Mouse (Mus musculus): Measurements from ENCODE around the gene Shroom2. TPM values are rescaled to one million over a fixed set of nuclear protein-coding genes. Genes with fewer than 3 reads are reported as not detected.

The Shroom2 gene
- not detected in 2 replicates for polyA plus RNA-seq (2012; ENCODE audit: low replicate concordance)

DNA sequence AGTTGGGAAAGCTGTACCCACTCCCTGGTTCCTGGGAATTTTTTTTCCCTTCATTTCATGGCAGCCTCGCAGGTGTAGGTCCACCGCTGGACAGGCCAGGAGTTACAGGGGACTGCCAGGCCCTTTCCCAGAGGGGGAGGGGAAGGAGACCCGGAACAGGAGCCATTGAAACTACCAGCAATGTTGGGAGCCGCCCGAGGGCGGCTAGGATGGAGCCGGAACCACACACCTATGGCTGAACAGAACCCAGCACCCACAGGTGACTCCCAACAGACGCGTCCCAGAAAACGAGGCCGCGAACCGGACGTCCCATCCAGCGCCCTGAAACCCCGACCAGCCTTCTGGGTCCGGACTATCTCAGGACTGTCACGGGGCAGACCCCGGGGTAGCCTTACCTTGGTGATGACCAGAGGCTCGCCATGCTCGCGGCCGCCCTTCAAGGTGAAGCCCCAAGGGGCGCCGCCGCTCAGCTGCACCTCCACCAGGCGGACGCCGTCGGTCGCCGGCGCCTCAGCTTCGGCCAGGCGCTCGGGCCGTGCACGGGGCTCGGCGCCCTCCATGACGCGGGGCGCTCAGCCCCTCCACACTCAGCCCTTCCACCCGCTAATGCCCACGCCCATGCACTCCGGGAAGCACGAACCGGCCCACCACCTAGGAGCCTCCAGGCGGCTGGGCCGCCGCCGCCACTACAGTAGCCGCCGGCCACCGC lies at the start of gene Shroom2:
Shroom2 (minus strand) TSS at position 575 of the 709 bp plus-strand sequence.

DNA sequence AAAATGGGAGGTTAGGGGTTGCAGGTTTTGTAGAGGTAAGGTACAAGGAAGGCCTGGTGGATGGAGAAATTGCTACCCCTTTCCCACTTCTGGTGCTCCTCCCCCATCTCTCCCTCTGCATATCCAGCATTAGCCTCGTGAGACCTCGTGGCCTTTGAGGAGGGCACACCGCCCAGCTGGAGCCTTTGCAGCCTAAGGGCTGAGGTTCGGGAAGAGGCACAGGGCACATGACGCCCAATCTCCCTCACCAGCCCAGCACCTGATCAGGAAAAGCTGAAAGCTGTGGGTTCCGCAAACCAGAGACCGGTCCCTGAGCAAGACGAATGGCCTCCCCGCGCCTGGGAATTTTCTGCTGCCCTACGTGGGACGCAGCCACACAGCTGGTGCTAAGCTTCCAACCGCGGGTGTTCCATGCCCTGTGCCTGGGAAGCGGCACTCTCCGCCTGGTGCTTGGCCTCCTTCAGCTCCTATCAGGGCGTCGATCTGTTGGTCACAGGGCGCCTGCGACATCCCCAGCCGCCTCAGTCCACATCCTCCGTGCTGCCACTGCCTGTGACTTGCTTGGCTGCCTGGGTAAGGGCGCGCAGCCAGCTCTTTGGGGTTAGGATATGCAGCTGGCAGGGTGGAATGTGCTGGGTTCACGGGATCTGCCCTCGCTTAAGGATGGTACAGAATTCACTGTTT lies 12.6 kb upstream of the Shroom2 start, which contains the start of gene Gpr143:
Gpr143 (plus strand) TSS at position 202 of the 684 bp plus-strand sequence.

DNA sequence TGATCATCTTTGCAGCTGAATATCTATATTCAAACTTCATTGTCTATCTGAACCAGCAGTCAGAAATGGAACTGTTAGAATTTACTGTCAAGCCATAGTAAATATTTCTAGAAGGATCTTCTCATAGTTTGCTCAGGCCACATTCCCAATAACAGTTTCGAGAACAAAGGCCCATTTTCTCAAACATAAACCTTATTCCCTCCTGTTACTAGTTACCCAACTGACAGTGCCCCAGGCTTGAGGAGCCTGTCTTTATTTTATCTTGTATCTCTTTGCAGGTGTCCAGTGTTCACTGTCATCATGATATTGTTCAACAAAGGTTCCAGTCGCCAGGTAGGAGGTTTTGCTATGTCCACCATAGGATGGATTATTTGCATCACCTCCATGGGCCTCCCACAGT lies 206.2 kb downstream of the Shroom2 start, which contains the start of gene Cldn34a:
Cldn34a (plus strand) TSS at position 301 of the 400 bp plus-strand sequence.

Other genes starting within 250 kb of the Shroom2 start
- not detected in 2 replicates for gene Cldn34a, start 206.1 kb downstream of the Shroom2 start, polyA plus RNA-seq (2012; ENCODE audit: low replicate concordance)
- gene Gpr143, start 12.5 kb upstream of the Shroom2 start, polyA plus RNA-seq (2012; ENCODE audit: low replicate concordance): not detected in 2 replicates
- gene Usp51, start 237.0 kb upstream of the Shroom2 start, polyA plus RNA-seq (2012; ENCODE audit: low replicate concordance): 0.04 and 0.05 TPM in 2 replicates

Measured in hematopoietic multipotent progenitor cell, adult 10-12 weeks (in vitro differentiated cells).